Mouse (Mus musculus) frontal cortex, postnatal 36 days (tissue): Measurements from ENCODE around the gene 5830473C10Rik.
"Not testable (repeated sequence)": the region's sequence is repeated elsewhere in the genome, so short reads cannot be mapped to it uniquely, and the experiment has no call there.

Experiments
- DNase-seq, 2 experiments: peaks; one replicate each; pipeline ENCODE4 v3.0.0; 2022; ENCODE audit warnings: low spot score in 2 of 2

The 5830473C10Rik gene

DNA sequence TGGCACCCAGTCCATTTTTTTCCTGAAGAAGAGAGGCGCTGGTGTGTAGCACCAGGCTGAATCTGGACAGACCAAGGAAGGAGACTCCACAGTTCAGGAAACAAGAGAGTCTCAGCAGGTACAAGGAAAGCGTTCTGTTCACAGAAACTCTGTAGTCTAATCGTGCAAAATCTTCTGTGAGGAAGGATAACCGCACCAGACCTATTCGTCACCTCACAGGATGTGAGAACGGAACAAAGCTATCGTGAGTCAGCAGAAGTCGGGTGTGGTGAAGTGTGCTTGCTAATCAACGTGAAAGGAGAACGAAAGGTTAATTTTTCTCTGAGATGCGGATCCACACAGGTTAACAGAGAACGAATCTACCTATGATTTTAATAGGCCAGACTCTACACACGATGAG is 34.0 kb downstream of the 5830473C10Rik start:
- no peak for DNase-seq

GRCm38 (mm10) chr5:90596155-90596554 is 35.2 kb downstream of the 5830473C10Rik start:
- no peak for DNase-seq

DNA sequence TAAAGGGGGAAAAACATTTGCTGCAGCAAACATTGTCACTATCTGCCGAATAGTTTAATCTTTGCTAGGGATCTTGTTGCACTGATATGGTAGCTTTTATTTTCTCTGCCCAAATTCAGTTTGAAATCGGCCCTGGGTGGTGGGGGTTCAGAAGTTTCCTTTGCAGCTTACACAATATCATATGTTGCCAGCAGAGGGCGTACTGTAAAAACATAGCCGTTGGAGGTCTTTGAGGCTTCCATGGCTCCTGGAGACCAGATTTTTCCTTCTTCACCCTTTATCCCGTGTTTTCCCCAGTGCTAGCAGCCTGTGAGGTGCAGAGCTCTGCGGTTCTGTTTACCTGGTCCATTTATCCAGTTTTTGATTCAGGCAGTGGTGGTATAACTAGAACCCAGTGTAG is 40.6 kb downstream of the 5830473C10Rik start:
- DNase-seq: peak in 1 of 2 experiments; percentile 60

- no peak for DNase-seq
Measured at GRCm38 (mm10) chr5:90603407-90603923, 42.6 kb downstream of the 5830473C10Rik start.

DNA sequence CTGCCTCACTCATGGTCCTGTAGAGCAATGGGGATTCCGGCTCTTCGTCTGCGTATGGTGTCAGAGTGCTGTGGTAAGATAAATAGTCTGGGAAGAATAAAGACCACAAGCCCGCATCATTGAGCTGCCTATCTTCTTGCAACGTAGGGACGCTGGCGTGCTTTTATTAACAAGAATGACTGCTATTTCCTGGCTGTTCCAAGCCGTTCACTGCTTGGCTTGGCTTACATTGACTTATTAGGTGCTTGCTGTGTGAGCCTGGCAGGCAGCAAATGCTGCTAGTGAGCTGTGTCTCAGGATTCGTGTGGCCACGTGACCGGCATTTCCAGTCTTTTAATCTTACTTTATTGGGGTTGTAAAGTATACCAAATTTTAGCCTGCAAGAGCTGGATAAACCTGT is 48.0 kb downstream of the 5830473C10Rik start:
- DNase-seq: no peak

GRCm38 (mm10) chr5:90611388-90611787 is 50.5 kb downstream of the 5830473C10Rik start:
- DNase-seq: no peak

- no peak for DNase-seq
Measured at GRCm38 (mm10) chr5:90611996-90612611, 51.2 kb downstream of the 5830473C10Rik start.

- DNase-seq: not testable (repeated sequence)
Measured at GRCm38 (mm10) chr5:90612751-90613150, 51.8 kb downstream of the 5830473C10Rik start.

DNA sequence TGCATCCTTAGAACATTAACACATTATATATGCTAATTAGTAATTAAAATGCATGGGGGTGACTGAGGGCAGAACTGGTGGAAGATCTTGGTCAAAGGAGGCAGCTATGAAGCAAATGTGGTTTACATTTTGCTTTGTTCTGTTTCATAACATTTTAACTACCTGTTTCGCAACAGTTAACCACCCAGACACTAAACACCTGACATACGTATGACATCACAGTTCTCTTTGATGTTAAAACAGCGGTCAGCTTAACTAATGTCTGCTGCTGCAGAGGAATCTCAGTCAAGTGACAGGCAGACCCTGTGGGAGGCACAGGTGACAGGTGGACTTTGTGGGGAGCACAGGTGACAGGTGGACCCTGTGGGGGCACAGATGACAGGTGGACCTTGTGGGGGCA is 57.0 kb downstream of the 5830473C10Rik start:
- DNase-seq: no peak

DNA sequence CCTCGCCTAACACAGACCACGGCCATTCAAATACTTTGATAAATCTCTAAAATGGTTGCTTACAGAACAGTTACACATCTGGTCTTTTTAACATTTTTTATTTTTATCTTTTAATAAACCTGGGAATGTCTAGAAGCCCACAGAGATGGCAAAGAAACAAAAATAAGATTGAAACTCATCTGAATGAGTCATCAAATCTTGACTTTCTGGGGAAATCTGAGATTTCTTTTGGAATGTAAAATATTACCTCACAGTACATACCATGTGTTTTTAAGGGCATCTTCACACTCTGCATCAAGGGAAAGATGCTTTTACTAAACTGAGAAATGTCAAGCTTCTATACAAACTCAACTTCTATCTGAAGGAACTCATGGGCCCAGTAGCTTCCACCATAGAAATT is 60.4 kb downstream of the 5830473C10Rik start:
- DNase-seq: no peak

DNA sequence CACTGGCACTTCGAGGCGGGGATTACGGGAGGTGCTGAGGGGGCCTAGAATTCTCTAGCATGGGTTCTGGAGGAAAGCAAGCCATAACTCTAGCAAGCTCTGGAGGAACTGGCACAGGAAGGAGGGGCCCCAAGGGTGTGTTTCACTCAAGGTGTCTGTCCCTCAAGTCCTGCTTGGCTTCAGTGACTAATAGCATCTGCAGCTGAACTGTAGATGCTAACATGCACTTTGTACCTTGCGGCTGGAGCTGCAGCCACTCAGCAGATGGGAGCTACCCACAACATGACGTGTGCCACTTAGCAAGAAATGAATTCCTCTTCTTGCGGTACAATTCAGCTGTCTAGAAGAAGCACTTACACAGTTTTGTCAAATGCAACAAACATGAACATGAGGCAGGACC is 60.8 kb downstream of the 5830473C10Rik start:
- peak; percentile 19 to 30 for DNase-seq

DNA sequence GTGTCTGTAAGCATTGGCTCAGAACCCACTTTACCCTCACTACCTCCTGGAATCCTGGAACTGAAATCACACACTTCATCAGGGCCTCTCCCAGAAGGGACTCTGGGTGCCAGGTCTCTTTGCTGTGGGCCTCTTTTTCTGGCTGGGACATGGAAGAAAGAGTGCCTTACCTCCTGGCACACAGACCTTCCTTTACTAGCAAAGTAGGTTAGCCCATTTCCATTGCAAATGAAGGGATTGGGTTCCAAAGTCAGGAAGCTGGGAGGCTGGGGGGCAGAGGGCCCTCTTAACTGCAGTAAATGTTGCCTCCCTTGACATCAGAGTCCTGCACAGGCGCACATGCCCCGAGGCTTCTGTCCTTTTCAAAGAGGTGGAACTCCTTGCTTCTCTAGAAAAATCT is 62.3 kb downstream of the 5830473C10Rik start:
- no peak for DNase-seq

GRCm38 (mm10) chr5:90624708-90625425 is 64.0 kb downstream of the 5830473C10Rik start:
- DNase-seq: no peak

DNA sequence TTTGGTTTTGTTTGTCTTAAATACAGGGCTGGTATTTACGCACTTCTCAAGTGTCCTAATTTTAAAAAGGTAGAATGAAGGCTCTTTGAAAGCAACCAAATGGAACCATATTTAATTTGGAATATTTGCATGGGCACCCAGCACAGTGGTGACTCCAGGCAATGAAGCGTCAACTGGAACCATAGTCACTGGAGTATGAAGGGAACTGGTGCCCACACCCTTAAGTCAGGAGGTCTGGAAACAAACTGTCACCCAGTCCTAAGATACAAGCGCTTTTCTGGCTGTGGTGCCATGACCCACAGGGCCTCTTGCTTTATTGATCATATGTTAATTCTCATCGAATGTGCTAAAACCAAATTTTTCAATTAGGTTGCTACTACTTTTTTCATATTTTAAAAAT is 66.5 kb downstream of the 5830473C10Rik start:
- DNase-seq: no peak

- DNase-seq: no peak
Measured at GRCm38 (mm10) chr5:90628011-90628410, 67.1 kb downstream of the 5830473C10Rik start.

GRCm38 (mm10) chr5:90628530-90628929 is 67.6 kb downstream of the 5830473C10Rik start:
- DNase-seq: no peak

- DNase-seq: no peak
Measured at GRCm38 (mm10) chr5:90634885-90635284, 74.0 kb downstream of the 5830473C10Rik start.

GRCm38 (mm10) chr5:90640286-90641217 is 79.6 kb downstream of the 5830473C10Rik start, which contains the start of gene Rassf6:
Gene Rassf6, minus strand, starts transcription at chr5:90640657.
- DNase-seq: no peak

DNA sequence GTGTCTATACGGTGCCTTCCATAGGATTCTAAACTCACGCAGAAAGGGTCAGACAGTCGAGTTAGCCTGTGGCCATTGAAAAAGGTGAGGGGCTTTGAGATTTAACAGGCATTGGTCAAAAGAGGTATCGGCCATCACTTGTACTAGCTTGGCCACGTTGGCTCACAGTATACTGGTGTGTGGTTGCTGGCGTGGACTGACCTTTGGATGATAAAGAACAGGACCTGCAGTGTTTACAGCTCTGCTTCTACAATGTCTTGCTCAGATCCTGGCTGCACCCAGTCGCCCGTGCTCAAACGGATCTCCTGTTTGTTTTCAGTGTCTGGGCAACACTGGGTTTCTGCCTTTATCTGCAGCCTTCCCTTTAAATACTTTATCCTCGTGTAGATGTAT is 80.3 kb downstream of the 5830473C10Rik start:
- no peak for DNase-seq

DNA sequence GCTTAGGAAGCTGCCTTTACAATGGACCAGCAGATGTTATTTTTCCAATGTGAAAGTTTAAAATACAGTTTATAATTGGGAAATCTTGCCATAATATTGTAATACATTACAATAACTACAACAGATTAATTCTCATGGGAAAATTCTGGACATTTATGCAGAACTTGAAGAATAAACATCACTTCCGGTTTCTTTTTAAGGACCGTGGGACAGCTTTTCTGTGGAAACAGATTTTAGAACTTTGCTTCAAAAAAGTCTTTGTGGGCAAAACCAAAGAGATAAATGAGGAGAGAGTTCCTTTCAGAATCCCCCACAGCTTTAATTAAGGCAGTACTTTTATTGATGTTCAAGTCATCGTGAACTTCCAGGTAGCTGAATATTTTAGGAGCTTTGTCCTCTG is 84.7 kb downstream of the 5830473C10Rik start:
- DNase-seq: no peak

DNA sequence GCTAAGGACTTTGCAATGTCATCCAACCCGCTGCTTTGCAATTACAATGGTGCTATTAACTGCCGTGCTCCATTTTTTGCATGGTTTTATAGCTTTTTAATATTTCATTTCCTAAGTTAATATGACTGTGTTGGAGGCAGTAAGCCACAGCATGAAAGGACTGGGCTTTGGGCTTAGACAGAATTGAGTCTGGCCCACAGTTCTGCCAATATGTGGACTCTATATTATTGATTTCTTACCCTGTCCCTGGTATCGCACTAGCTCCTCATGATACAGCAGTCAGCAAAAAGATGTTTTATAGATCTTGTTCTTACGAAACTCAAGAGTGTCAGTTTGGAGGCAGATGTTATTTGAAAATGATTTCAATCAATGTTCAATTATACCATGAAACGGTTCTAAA is 85.5 kb downstream of the 5830473C10Rik start:
- DNase-seq: no peak
